Mouse (Mus musculus) kidney, adult 9 months (tissue): ENCODE data around the gene Olfr951.

ENCODE experiments used
- DNase-seq: peaks from one replicate; pipeline ENCODE4 v3.0.0; 2022

Gene Olfr951

DNA sequence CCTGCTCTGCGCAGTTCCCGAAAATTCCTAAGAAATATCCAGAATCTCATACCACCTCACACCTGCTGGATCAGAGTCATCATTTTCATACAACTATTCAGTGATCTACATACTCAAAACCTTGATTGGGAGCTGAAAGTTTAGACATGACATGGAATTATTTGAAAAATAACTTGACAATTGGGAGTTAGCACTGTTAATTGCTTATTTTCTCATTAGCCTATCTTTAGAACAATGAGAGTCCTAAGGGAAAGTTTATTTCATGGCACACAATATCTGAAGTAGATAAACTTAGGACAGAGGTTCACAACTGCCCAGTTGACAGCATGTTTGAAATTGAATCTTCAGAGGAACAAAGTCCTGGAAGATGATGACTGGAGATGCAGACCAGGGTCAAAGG, at the start of gene Olfr951:
TSS of gene Olfr951 (plus strand) at position 301 of the 400 bp plus-strand sequence.
- no peak for DNase-seq

GRCm38 (mm10) chr9:39427048-39427447, 39.8 kb downstream of the Olfr951 start, which contains the start of gene Olfr952:
Gene Olfr952, minus strand, starts transcription at chr9:39427148.
- no peak for DNase-seq
